Mouse (Mus musculus): ENCODE data around the gene Hist1h4b. TPM values are rescaled to one million over a fixed set of nuclear protein-coding genes. Genes with fewer than 3 reads are reported as not detected.

Hist1h4b gene
- polyA plus RNA-seq, 1 experiment, result 5.5 TPM

GRCm38 (mm10) chr13:23757921-23758320 is 1.1 kb downstream of the Hist1h4b start:
- Histone ChIP-seq H3ac (ENCODE audit: control insufficient read depth, insufficient read length) (no peak overlapping the region), H3K27me3 (ENCODE audit: control insufficient read depth, insufficient read depth, insufficient read length) (no peaks in the 10 kb centered on the region), H3K36me3 (ENCODE audit: control insufficient read depth, insufficient read depth) (no peaks in the 10 kb centered on the region), H3K4me3 (no peak overlapping the region), H3K4me2 (ENCODE audit: low read depth) (peak overlapping the region; percentile 75), H3K79me2 (ENCODE audit: control insufficient read depth, insufficient read depth) (no peaks in the 10 kb centered on the region)
- TF ChIP-seq POLR2AphosphoS2 (IDR thresholded peaks at IDR 0.05; ENCODE audit: insufficient read length, low read depth), result no peak
- no peak for TF ChIP-seq TCF12 (IDR thresholded peaks at IDR 0.05; ENCODE audit: insufficient read depth, poor library complexity, severe bottlenecking)
- no peak for TF ChIP-seq SRF (IDR thresholded peaks at IDR 0.05; ENCODE audit: control insufficient read depth, insufficient read length, low read depth)
- TF ChIP-seq POLR2A (IDR thresholded peaks at IDR 0.05; ENCODE audit: insufficient read length, low read depth), result no peak
- no peak for TF ChIP-seq MAX (IDR thresholded peaks at IDR 0.05; ENCODE audit: low read depth)
- no peak for TF ChIP-seq MYOG (IDR thresholded peaks at IDR 0.05; ENCODE audit: control insufficient read depth in 1 of 3, insufficient read depth in 1 of 3, insufficient read length in 2 of 3, low read depth in 2 of 3)

- Histone ChIP-seq H3K79me2 (ENCODE audit: control insufficient read depth, insufficient read depth) (no peaks in the 10 kb centered on the region), H3K36me3 (ENCODE audit: control insufficient read depth, insufficient read depth) (no peaks in the 10 kb centered on the region), H3K4me2 (ENCODE audit: low read depth) (peak overlapping the region; percentile 96), H3K4me3 (peak overlapping the region; percentile 29), H3ac (ENCODE audit: control insufficient read depth, insufficient read length) (no peak overlapping the region), H3K27me3 (ENCODE audit: control insufficient read depth, insufficient read depth, insufficient read length) (no peaks in the 10 kb centered on the region)
- TF ChIP-seq TCF12 (IDR thresholded peaks at IDR 0.05; ENCODE audit: insufficient read depth, poor library complexity, severe bottlenecking) (no peak), MYOD1 (IDR thresholded peaks at IDR 0.05; ENCODE audit: control insufficient read depth in 1 of 3, insufficient read length in 2 of 3, low read depth in 2 of 3) (no peak), SRF (IDR thresholded peaks at IDR 0.05; ENCODE audit: control insufficient read depth, insufficient read length, low read depth) (no peak), CEBPB (IDR thresholded peaks at IDR 0.05; ENCODE audit: insufficient read depth, poor library complexity, severe bottlenecking) (no peak), REST (IDR thresholded peaks at IDR 0.05; ENCODE audit: insufficient read depth, insufficient read length) (no peak), MAX (IDR thresholded peaks at IDR 0.05; ENCODE audit: low read depth) (no peak), POLR2AphosphoS2 (IDR thresholded peaks at IDR 0.05; ENCODE audit: insufficient read length, low read depth) (no peak), MYOG (IDR thresholded peaks at IDR 0.05; ENCODE audit: control insufficient read depth in 1 of 3, insufficient read depth in 1 of 3, insufficient read length in 2 of 3, low read depth in 2 of 3) (no peak), POLR2A (IDR thresholded peaks at IDR 0.05; ENCODE audit: insufficient read length, low read depth) (no peak), E2F4 (IDR thresholded peaks at IDR 0.05; ENCODE audit: insufficient read depth) (no peak), TCF3 (IDR thresholded peaks at IDR 0.05; ENCODE audit: insufficient read length, low read depth) (no peak), USF1 (IDR thresholded peaks at IDR 0.05; ENCODE audit: low read depth) (no peak)
These were observed 2.5 kb downstream of the Hist1h4b start for GRCm38 (mm10) chr13:23759251-23759771.

- Histone ChIP-seq H3K79me2 (ENCODE audit: control insufficient read depth, insufficient read depth) (no peaks in the 10 kb centered on the region), H3ac (ENCODE audit: control insufficient read depth, insufficient read length) (no peak overlapping the region), H3K4me2 (ENCODE audit: low read depth) (peak overlapping the region; percentile 96), H3K36me3 (ENCODE audit: control insufficient read depth, insufficient read depth) (no peaks in the 10 kb centered on the region), H3K4me3 (peak overlapping the region; percentile 29), H3K27me3 (ENCODE audit: control insufficient read depth, insufficient read depth, insufficient read length) (no peaks in the 10 kb centered on the region)
- TF ChIP-seq TCF3 (IDR thresholded peaks at IDR 0.05; ENCODE audit: insufficient read length, low read depth) (no peak), REST (IDR thresholded peaks at IDR 0.05; ENCODE audit: insufficient read depth, insufficient read length) (no peak), MYOG (IDR thresholded peaks at IDR 0.05; ENCODE audit: control insufficient read depth in 1 of 3, insufficient read depth in 1 of 3, insufficient read length in 2 of 3, low read depth in 2 of 3) (no peak), CEBPB (IDR thresholded peaks at IDR 0.05; ENCODE audit: insufficient read depth, poor library complexity, severe bottlenecking) (no peak), POLR2A (IDR thresholded peaks at IDR 0.05; ENCODE audit: insufficient read length, low read depth) (no peak), MYOD1 (IDR thresholded peaks at IDR 0.05; ENCODE audit: control insufficient read depth in 1 of 3, insufficient read length in 2 of 3, low read depth in 2 of 3) (no peak), MAX (IDR thresholded peaks at IDR 0.05; ENCODE audit: low read depth) (no peak), POLR2AphosphoS2 (IDR thresholded peaks at IDR 0.05; ENCODE audit: insufficient read length, low read depth) (no peak), TCF12 (IDR thresholded peaks at IDR 0.05; ENCODE audit: insufficient read depth, poor library complexity, severe bottlenecking) (no peak), USF1 (IDR thresholded peaks at IDR 0.05; ENCODE audit: low read depth) (no peak), SRF (IDR thresholded peaks at IDR 0.05; ENCODE audit: control insufficient read depth, insufficient read length, low read depth) (no peak)
These were observed 3.1 kb downstream of the Hist1h4b start for GRCm38 (mm10) chr13:23759916-23760239.

GRCm38 (mm10) chr13:23760240-23760971 is 3.6 kb downstream of the Hist1h4b start:
- Histone ChIP-seq H3K27me3 (ENCODE audit: control insufficient read depth, insufficient read depth, insufficient read length) (no peaks in the 10 kb centered on the region), H3K4me2 (ENCODE audit: low read depth) (peak overlapping the region; percentile 96), H3ac (ENCODE audit: control insufficient read depth, insufficient read length) (no peak overlapping the region), H3K79me2 (ENCODE audit: control insufficient read depth, insufficient read depth) (no peaks in the 10 kb centered on the region), H3K36me3 (ENCODE audit: control insufficient read depth, insufficient read depth) (no peaks in the 10 kb centered on the region), H3K4me3 (peak overlapping the region; percentile 29)
- TF ChIP-seq SRF (IDR thresholded peaks at IDR 0.05; ENCODE audit: control insufficient read depth, insufficient read length, low read depth), result no peak
- TF ChIP-seq MAX (IDR thresholded peaks at IDR 0.05; ENCODE audit: low read depth), result no peak
- TF ChIP-seq POLR2AphosphoS2 (IDR thresholded peaks at IDR 0.05; ENCODE audit: insufficient read length, low read depth), result no peak
- no peak for TF ChIP-seq E2F4 (IDR thresholded peaks at IDR 0.05; ENCODE audit: insufficient read depth)
- no peak for TF ChIP-seq CEBPB (IDR thresholded peaks at IDR 0.05; ENCODE audit: insufficient read depth, poor library complexity, severe bottlenecking)
- TF ChIP-seq USF1 (IDR thresholded peaks at IDR 0.05; ENCODE audit: low read depth), result no peak
- TF ChIP-seq MYOD1 (IDR thresholded peaks at IDR 0.05; ENCODE audit: control insufficient read depth in 1 of 3, insufficient read length in 2 of 3, low read depth in 2 of 3), result no peak
- TF ChIP-seq MYOG (IDR thresholded peaks at IDR 0.05; ENCODE audit: control insufficient read depth in 1 of 3, insufficient read depth in 1 of 3, insufficient read length in 2 of 3, low read depth in 2 of 3), result no peak
- TF ChIP-seq TCF3 (IDR thresholded peaks at IDR 0.05; ENCODE audit: insufficient read length, low read depth), result no peak
- no peak for TF ChIP-seq POLR2A (IDR thresholded peaks at IDR 0.05; ENCODE audit: insufficient read length, low read depth)
- no peak for TF ChIP-seq TCF12 (IDR thresholded peaks at IDR 0.05; ENCODE audit: insufficient read depth, poor library complexity, severe bottlenecking)
- TF ChIP-seq REST (IDR thresholded peaks at IDR 0.05; ENCODE audit: insufficient read depth, insufficient read length), result no peak

All from myocyte (in vitro differentiated cells).